Mouse (Mus musculus): ENCODE measurements at regions not wholly inside any gene's neighbourhood (a gene's known extent, or its start where the extent isn't known, plus 50 kb on each side); places are given as distances from the start of the nearest gene placed in this dataset.

- Histone ChIP-seq H3K27ac (no peak overlapping the region), H3K36me3 (no peaks in the 10 kb centered on the region), H3K4me3 (no peak overlapping the region), H3K9me3 (replicated peaks) (no peaks in the 10 kb centered on the region), H3K4me1 (no peaks in the 10 kb centered on the region), H3K27me3 (ENCODE audit: low read depth, poor library complexity, severe bottlenecking) (peaks cover 76% of the 10 kb centered on the region)
- WGBS = 91% methylated on average over 4 of the region's 4 CpGs
- no peak for DNase-seq (ENCODE audit: low spot score)
Observed at GRCm38 (mm10) chrX:164589874-164590273, 83.7 kb downstream of the Asb9 start.

All from limb, embryonic 10.5 days (tissue).